Mouse (Mus musculus) thymus, adult 2 months (tissue): ENCODE results near the gene Lsamp.

ENCODE experiments used
- CTCF ChIP-seq: fragments of 200-500 bp; IDR thresholded peaks from 2 replicates; pipeline ENCODE4 v1.5.1; 2012; ENCODE audit warnings: mild to moderate bottlenecking, control low read depth, low read length, moderate library complexity, borderline replicate concordance; ENCODE audit not compliant: control insufficient read depth, poor library complexity, insufficient read depth; ENCODE audit errors: extremely low read depth
- POLR2A ChIP-seq: fragments of 200-500 bp; IDR thresholded peaks from 2 replicates; pipeline ENCODE4 v1.6.1; 2012; ENCODE audit warnings: mild to moderate bottlenecking, low read length, control low read depth, moderate library complexity; ENCODE audit not compliant: control insufficient read depth, poor library complexity, insufficient read depth; ENCODE audit errors: extremely low read depth

- TF ChIP-seq CTCF: no peak
- TF ChIP-seq POLR2A: no peak
Measured at GRCm38 (mm10) chr16:40557680-40558249, 573.6 kb downstream of the Lsamp start.
